Mouse (Mus musculus): ENCODE measurements around the gene Gm14435. TPM values are rescaled to one million over a fixed set of nuclear protein-coding genes. Genes with fewer than 3 reads are reported as not detected.

Gm14435 gene
- polyA plus RNA-seq (2014; fragmentation: Illumina TruSeq; extraction: RNeasy Lipid Tissue Mini Kit (QIAGEN cat#74804); ENCODE audit: low read depth, low replicate concordance), result 5.7 TPM

DNA sequence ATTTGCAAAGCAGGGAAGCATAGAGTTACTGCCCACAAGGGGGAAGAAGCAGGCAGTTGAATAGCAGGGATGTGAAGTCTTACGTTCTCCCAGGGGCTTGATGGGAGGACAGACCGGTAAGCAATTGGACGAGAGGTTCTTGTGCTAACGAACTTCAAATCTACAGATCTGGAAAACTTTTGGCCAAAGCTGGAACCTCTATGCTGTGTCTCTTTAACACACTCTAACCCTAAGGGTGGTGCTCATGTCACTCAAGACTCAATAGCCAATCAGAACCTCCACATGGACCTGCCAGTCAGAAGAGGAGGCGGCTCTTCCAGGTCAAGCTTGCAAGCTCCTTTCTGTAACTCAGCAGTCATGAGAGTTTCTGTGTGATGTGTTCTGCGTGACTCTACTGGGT lies at the start of gene Gm14435:
Gene Gm14435 (plus strand): TSS at position 301 of the 400 bp plus-strand sequence.

Other genes with a start within 250 kb of the Gm14435 start
- 1.8 TPM for gene 2210418O10Rik, start 197.0 kb upstream of the Gm14435 start, polyA plus RNA-seq (2014; fragmentation: Illumina TruSeq; extraction: RNeasy Lipid Tissue Mini Kit (QIAGEN cat#74804); ENCODE audit: low read depth, low replicate concordance)
- not detected for gene Gm11009, start 104.1 kb upstream of the Gm14435 start, polyA plus RNA-seq (2014; fragmentation: Illumina TruSeq; extraction: RNeasy Lipid Tissue Mini Kit (QIAGEN cat#74804); ENCODE audit: low read depth, low replicate concordance)
- gene Gm14434, start 63.2 kb downstream of the Gm14435 start, polyA plus RNA-seq (2014; fragmentation: Illumina TruSeq; extraction: RNeasy Lipid Tissue Mini Kit (QIAGEN cat#74804); ENCODE audit: low read depth, low replicate concordance), result not detected
- not detected for gene Zfp967, start 97.5 kb downstream of the Gm14435 start, polyA plus RNA-seq (2014; fragmentation: Illumina TruSeq; extraction: RNeasy Lipid Tissue Mini Kit (QIAGEN cat#74804); ENCODE audit: low read depth, low replicate concordance)
- gene Gm14308, start 212.8 kb downstream of the Gm14435 start, polyA plus RNA-seq (2014; fragmentation: Illumina TruSeq; extraction: RNeasy Lipid Tissue Mini Kit (QIAGEN cat#74804); ENCODE audit: low read depth, low replicate concordance), result 4.9 TPM
- 18.4 TPM for gene Zfp973, start 246.9 kb downstream of the Gm14435 start, polyA plus RNA-seq (2014; fragmentation: Illumina TruSeq; extraction: RNeasy Lipid Tissue Mini Kit (QIAGEN cat#74804); ENCODE audit: low read depth, low replicate concordance)